10 mouse cellular contexts compared by ENCODE assay signal in the genomic region with DNA sequence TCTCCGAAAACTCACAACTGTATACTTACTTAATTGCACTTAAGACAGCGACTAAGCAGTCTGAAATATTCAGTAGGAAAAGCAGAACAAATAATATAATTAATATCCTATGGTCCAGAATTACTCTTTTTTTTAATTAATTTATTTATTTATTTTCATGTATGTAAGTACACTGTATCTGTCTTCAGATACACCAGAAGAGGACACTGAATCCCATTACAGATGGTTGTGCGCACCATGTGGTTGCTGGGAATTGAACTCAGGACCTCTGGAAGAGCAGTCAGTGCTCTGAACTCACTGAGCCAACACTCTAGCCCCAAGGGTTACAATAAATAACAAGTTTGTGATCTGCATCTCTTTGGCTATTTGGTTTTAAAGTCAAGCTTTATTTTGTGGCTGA. TPM values are rescaled to one million over a fixed set of nuclear protein-coding genes. Genes with fewer than 3 reads are reported as not detected.
DNase-seq lines count a peak whose midpoint lies in the region; ATAC-seq and TF ChIP-seq lines count a peak whose summit lies in the region.
"Had no signal": no experiment of that assay in that cellular context is flagged by ENCODE, and none has a peak within 500 bp of the region (broad histone marks: within the 10 kb centered on the region; RNA-seq: fewer than 3 reads in every experiment).

No protein-coding gene starts in this region.

- H3K27ac ChIP-seq in forebrain, embryonic 10.5 days, result no peak overlapping the region
- no peak overlapping the region for H3K27ac ChIP-seq in forebrain, embryonic 16.5 days (ENCODE audit: low read length)
- H3K27ac ChIP-seq in liver, embryonic 11.5 days (ENCODE audit: low read depth, low read length), result no peak overlapping the region
- no peak overlapping the region for H3K27ac ChIP-seq in intestine, embryonic 16.5 days (ENCODE audit: low read length)
- H3K27ac ChIP-seq in neural tube, embryonic 12.5 days, result no peak overlapping the region
- no peak overlapping the region for H3K27ac ChIP-seq in cerebellum, adult 2 months (ENCODE audit: insufficient read depth, low read length)

- 85% methylated on average over 3 of the region's 3 CpGs for WGBS in forebrain, embryonic 10.5 days
- 90% methylated on average over 3 of the region's 3 CpGs for WGBS in forebrain, embryonic 16.5 days
- WGBS in liver, embryonic 11.5 days, result 80% methylated on average over 3 of the region's 3 CpGs
- 84% methylated on average over 3 of the region's 3 CpGs for WGBS in intestine, embryonic 16.5 days
- WGBS in neural tube, embryonic 12.5 days, result 87% methylated on average over 3 of the region's 3 CpGs
- 91% methylated on average over 3 of the region's 3 CpGs for WGBS in cerebellum, adult 2 months

- no peaks in the 10 kb centered on the region for H3K9me3 ChIP-seq in forebrain, embryonic 10.5 days
- H3K9me3 ChIP-seq in forebrain, embryonic 16.5 days (ENCODE audit: control insufficient read depth, low read length), result no peaks in the 10 kb centered on the region
- H3K9me3 ChIP-seq in liver, embryonic 11.5 days (ENCODE audit: control insufficient read depth, low read length), result no peaks in the 10 kb centered on the region
- H3K9me3 ChIP-seq in intestine, embryonic 16.5 days (ENCODE audit: control insufficient read depth, low read length), result no peaks in the 10 kb centered on the region
- H3K9me3 ChIP-seq in neural tube, embryonic 12.5 days, result no peaks in the 10 kb centered on the region

- no peak for ATAC-seq in forebrain, embryonic 16.5 days
- no peak for ATAC-seq in liver, embryonic 11.5 days (replicated peaks; ENCODE audit: low FRiP score)
- ATAC-seq in intestine, embryonic 16.5 days, result no peak
- ATAC-seq in neural tube, embryonic 12.5 days (ENCODE audit: low FRiP score, low read depth), result peak; percentile 23; the same call in 1 of the 2 replicates

- no peaks in the 10 kb centered on the region for H3K36me3 ChIP-seq in forebrain, embryonic 10.5 days (replicated peaks)
- no peaks in the 10 kb centered on the region for H3K36me3 ChIP-seq in forebrain, embryonic 16.5 days (ENCODE audit: control insufficient read depth, insufficient read depth)
- no peaks in the 10 kb centered on the region for H3K36me3 ChIP-seq in liver, embryonic 11.5 days (ENCODE audit: control insufficient read depth, insufficient read depth, low read length)
- no peaks in the 10 kb centered on the region for H3K36me3 ChIP-seq in intestine, embryonic 16.5 days (ENCODE audit: control insufficient read depth, insufficient read depth, low read length)
- H3K36me3 ChIP-seq in neural tube, embryonic 12.5 days, result no peaks in the 10 kb centered on the region

- no peak for TF ChIP-seq POLR2A in cerebellum, adult 2 months (IDR thresholded peaks at IDR 0.05; ENCODE audit: borderline replicate concordance, insufficient read depth, low read length)

- TF ChIP-seq CTCF in cerebellum, adult 2 months (IDR thresholded peaks at IDR 0.05; ENCODE audit: borderline replicate concordance, insufficient read depth, low read depth, low read length), result no peak

- no peak overlapping the region; the same call in 1 of the 2 replicates for H3K4me2 ChIP-seq in forebrain, embryonic 16.5 days (ENCODE audit: low read length)
- H3K4me2 ChIP-seq in liver, embryonic 11.5 days, result peak overlapping the region; percentile 84
- H3K4me2 ChIP-seq in intestine, embryonic 16.5 days (ENCODE audit: low read depth, low read length), result no peak overlapping the region
- 0 out of 2 replicates have a peak overlapping the region, but pooled peaks have one; percentile 84 for H3K4me2 ChIP-seq in neural tube, embryonic 12.5 days (replicated peaks)

- H3K4me3 ChIP-seq in forebrain, embryonic 10.5 days, result peak overlapping the region; percentile 63
- no peak overlapping the region; the same call in 1 of the 2 replicates for H3K4me3 ChIP-seq in forebrain, embryonic 16.5 days (replicated peaks; ENCODE audit: low read length)
- H3K4me3 ChIP-seq in liver, embryonic 11.5 days (ENCODE audit: low read depth, low read length), result no peak overlapping the region; the same call in 1 of the 2 replicates
- peak overlapping the region; percentile 54; the same call in 1 of the 2 replicates for H3K4me3 ChIP-seq in intestine, embryonic 16.5 days (ENCODE audit: low read length)
- no peak overlapping the region for H3K4me3 ChIP-seq in neural tube, embryonic 12.5 days
- no peak overlapping the region for H3K4me3 ChIP-seq in cerebellum, adult 2 months (replicated peaks; ENCODE audit: insufficient read depth, low read depth, low read length)

- DNase-seq in forebrain, embryonic 10.5 days (ENCODE audit: extremely low spot score, low spot score), result no peak
- no peak for DNase-seq in liver, embryonic 11.5 days (ENCODE audit: low spot score)
- no peak for DNase-seq in liver
- no peak for DNase-seq in cerebellum, adult 2 months
- no peak for DNase-seq in thymus, postnatal 0 days (ENCODE audit: low spot score)
- DNase-seq: cerebellum, adult 11-12 months had no signal

- peaks cover 9% of the 10 kb centered on the region for H3K4me1 ChIP-seq in forebrain, embryonic 10.5 days
- no peaks in the 10 kb centered on the region for H3K4me1 ChIP-seq in forebrain, embryonic 16.5 days (replicated peaks; ENCODE audit: control insufficient read depth, insufficient read depth, low read length)
- no peaks in the 10 kb centered on the region for H3K4me1 ChIP-seq in liver, embryonic 11.5 days (replicated peaks; ENCODE audit: control insufficient read depth, insufficient read depth, low read length)
- H3K4me1 ChIP-seq in intestine, embryonic 16.5 days (ENCODE audit: control insufficient read depth, insufficient read depth, low read length), result peaks cover 5% of the 10 kb centered on the region; the same call in 1 of the 2 replicates
- H3K4me1 ChIP-seq in neural tube, embryonic 12.5 days, result no peaks in the 10 kb centered on the region
- H3K4me1 ChIP-seq in cerebellum, adult 2 months (ENCODE audit: control insufficient read depth, insufficient read depth, low read length), result peaks cover 4% of the 10 kb centered on the region; the same call in 1 of the 2 replicates

- no peak overlapping the region for H3K9ac ChIP-seq in forebrain, embryonic 16.5 days (replicated peaks; ENCODE audit: low read depth, low read length)
- H3K9ac ChIP-seq in liver, embryonic 11.5 days (ENCODE audit: low read depth, low read length), result no peak overlapping the region
- H3K9ac ChIP-seq in intestine, embryonic 16.5 days (ENCODE audit: low read depth, low read length), result no peak overlapping the region
- no peak overlapping the region for H3K9ac ChIP-seq in neural tube, embryonic 12.5 days

- no peaks in the 10 kb centered on the region for H3K27me3 ChIP-seq in forebrain, embryonic 10.5 days (ENCODE audit: poor library complexity, severe bottlenecking)
- H3K27me3 ChIP-seq in forebrain, embryonic 16.5 days (replicated peaks; ENCODE audit: control insufficient read depth, insufficient read depth, low read length), result no peaks in the 10 kb centered on the region
- no peaks in the 10 kb centered on the region for H3K27me3 ChIP-seq in liver, embryonic 11.5 days (replicated peaks; ENCODE audit: control insufficient read depth, insufficient read depth, low read length)
- no peaks in the 10 kb centered on the region for H3K27me3 ChIP-seq in intestine, embryonic 16.5 days (replicated peaks; ENCODE audit: control insufficient read depth, insufficient read depth, low read length)
- H3K27me3 ChIP-seq in neural tube, embryonic 12.5 days (replicated peaks), result no peaks in the 10 kb centered on the region
- H3K27me3 ChIP-seq in cerebellum, adult 2 months (ENCODE audit: control insufficient read depth, insufficient read depth, low read length), result no peaks in the 10 kb centered on the region

RNA-seq across cellular contexts. Expression of a gene that starts 0.4 kb away (rescaled TPM):
- polyA plus RNA-seq in forebrain, embryonic 10.5 days (2016; fragmentation: Nextera tagmentation; extraction: Ambion mirVana), result 0.71 and 1.5 TPM in 2 replicates
- polyA plus RNA-seq in forebrain, embryonic 16.5 days (2015; fragmentation: Nextera tagmentation; extraction: Ambion mirVana), result 10.3 and 12.5 TPM in 2 replicates
- polyA plus RNA-seq in liver, embryonic 11.5 days (2014; fragmentation: Nextera tagmentation; extraction: Ambion mirVana), result not detected in 2 replicates
- polyA plus RNA-seq in intestine, embryonic 16.5 days (2015; fragmentation: Nextera tagmentation; extraction: Ambion mirVana), result 0.34 and 0.60 TPM in 2 replicates
- 3.4 and 4.3 TPM in 2 replicates for polyA plus RNA-seq in neural tube, embryonic 12.5 days (2016; fragmentation: Nextera tagmentation; extraction: Ambion mirVana)
- polyA plus RNA-seq in cerebellum, adult 2 months (2012; rRNA removed), result 1.3 and 2.0 TPM in 2 replicates
- 0.29 and 0.62 TPM in 2 replicates for polyA plus RNA-seq in thymus, postnatal 0 days (2015; fragmentation: Nextera tagmentation; extraction: Ambion mirVana)
- polyA plus RNA-seq: erythroblast, embryonic 14.5 days had no signal

RNA-seq across cellular contexts. Expression of a gene that starts 34.1 kb away (rescaled TPM):
- polyA plus RNA-seq in forebrain, embryonic 10.5 days (2016; fragmentation: Nextera tagmentation; extraction: Ambion mirVana), result 0.20 TPM in 1 of 2 replicates, not detected in the other
- polyA plus RNA-seq in forebrain, embryonic 16.5 days (2015; fragmentation: Nextera tagmentation; extraction: Ambion mirVana), result 0.25 TPM in 1 of 2 replicates, not detected in the other
- polyA plus RNA-seq in liver, embryonic 11.5 days (2014; fragmentation: Nextera tagmentation; extraction: Ambion mirVana), result not detected in 2 replicates
- polyA plus RNA-seq in intestine, embryonic 16.5 days (2015; fragmentation: Nextera tagmentation; extraction: Ambion mirVana), result 0.27 and 0.49 TPM in 2 replicates
- polyA plus RNA-seq in neural tube, embryonic 12.5 days (2016; fragmentation: Nextera tagmentation; extraction: Ambion mirVana), result 0.17 TPM in 1 of 2 replicates, not detected in the other
- not detected in 2 replicates for polyA plus RNA-seq in cerebellum, adult 2 months (2012; rRNA removed)
- polyA plus RNA-seq in thymus, postnatal 0 days (2015; fragmentation: Nextera tagmentation; extraction: Ambion mirVana), result 0.62 and 0.64 TPM in 2 replicates
- polyA plus RNA-seq: erythroblast, embryonic 14.5 days had no signal

RNA-seq across cellular contexts. Expression of a gene that starts 40.9 kb away (rescaled TPM):
- polyA plus RNA-seq in forebrain, embryonic 10.5 days (2016; fragmentation: Nextera tagmentation; extraction: Ambion mirVana), result 66.8 and 73.7 TPM in 2 replicates
- polyA plus RNA-seq in forebrain, embryonic 16.5 days (2015; fragmentation: Nextera tagmentation; extraction: Ambion mirVana), result 72.5 and 84.1 TPM in 2 replicates
- polyA plus RNA-seq in liver, embryonic 11.5 days (2014; fragmentation: Nextera tagmentation; extraction: Ambion mirVana), result 55.0 and 56.7 TPM in 2 replicates
- polyA plus RNA-seq in intestine, embryonic 16.5 days (2015; fragmentation: Nextera tagmentation; extraction: Ambion mirVana), result 49.2 and 49.8 TPM in 2 replicates
- polyA plus RNA-seq in neural tube, embryonic 12.5 days (2016; fragmentation: Nextera tagmentation; extraction: Ambion mirVana), result 62.9 and 63.1 TPM in 2 replicates
- polyA plus RNA-seq in cerebellum, adult 2 months (2012; rRNA removed), result 102 and 114 TPM in 2 replicates
- polyA plus RNA-seq in thymus, postnatal 0 days (2015; fragmentation: Nextera tagmentation; extraction: Ambion mirVana), result 53.2 and 59.6 TPM in 2 replicates

RNA-seq across cellular contexts. Expression of a gene that starts 41.0 kb away (rescaled TPM):
- polyA plus RNA-seq in forebrain, embryonic 10.5 days (2016; fragmentation: Nextera tagmentation; extraction: Ambion mirVana), result 0.68 and 1.7 TPM in 2 replicates
- polyA plus RNA-seq in forebrain, embryonic 16.5 days (2015; fragmentation: Nextera tagmentation; extraction: Ambion mirVana), result 3.0 and 4.4 TPM in 2 replicates
- polyA plus RNA-seq in liver, embryonic 11.5 days (2014; fragmentation: Nextera tagmentation; extraction: Ambion mirVana), result 0.61 and 0.93 TPM in 2 replicates
- 1.5 and 1.6 TPM in 2 replicates for polyA plus RNA-seq in intestine, embryonic 16.5 days (2015; fragmentation: Nextera tagmentation; extraction: Ambion mirVana)
- polyA plus RNA-seq in neural tube, embryonic 12.5 days (2016; fragmentation: Nextera tagmentation; extraction: Ambion mirVana), result 0.66 and 1.9 TPM in 2 replicates
- 0.40 TPM in 1 of 2 replicates, not detected in the other for polyA plus RNA-seq in cerebellum, adult 2 months (2012; rRNA removed)
- 6.3 and 7.3 TPM in 2 replicates for polyA plus RNA-seq in thymus, postnatal 0 days (2015; fragmentation: Nextera tagmentation; extraction: Ambion mirVana)

Comparison
In these comparisons a context has a peak if more than half of its experiments do, and no peak if none do; other contexts are left out.
1. H3K4me3 ChIP-seq: peak in forebrain, embryonic 10.5 days (single experiment) and intestine, embryonic 16.5 days (single experiment); none in forebrain, embryonic 16.5 days (single experiment), liver, embryonic 11.5 days (single experiment), neural tube, embryonic 12.5 days (single experiment) and cerebellum, adult 2 months (single experiment).
2. H3K4me2 ChIP-seq: peak in liver, embryonic 11.5 days (single experiment) and neural tube, embryonic 12.5 days (single experiment); none in forebrain, embryonic 16.5 days (single experiment) and intestine, embryonic 16.5 days (single experiment).